Mouse (Mus musculus): ENCODE results near the gene Ppp2r2d.

- TF ChIP-seq CTCF (conservative IDR thresholded peaks at IDR 0.05; ENCODE audit: insufficient read depth, insufficient read length, low read depth, low read length) = no peak
- TF ChIP-seq POLR2A (IDR thresholded peaks at IDR 0.05; ENCODE audit: low read depth, low read length) = no peak
Measured at GRCm38 (mm10) chr7:138863950-138864572, 18.2 kb downstream of the Ppp2r2d start.
